Comparison of ENCODE assay signal across 24 mouse cellular contexts in genomic region chr17:29154247-29154646, GRCm38 (mm10). TPM values are rescaled to one million over a fixed set of nuclear protein-coding genes. Genes with fewer than 3 reads are reported as not detected.
A peak's percentile ranks its signal among the peaks of the same experiment; 100 is the strongest.
DNase-seq lines count a peak whose midpoint lies in the region; TF ChIP-seq lines count a peak whose summit lies in the region.
"Had no signal": no experiment of that assay in that cellular context is flagged by ENCODE, and none has a peak within 500 bp of the region (broad histone marks: within the 10 kb centered on the region; RNA-seq: fewer than 3 reads in every experiment).

No protein-coding gene starts in this region.

- no peak for TF ChIP-seq POLR2A in MEL (IDR thresholded peaks at IDR 0.05; ENCODE audit: control insufficient read depth in 1 of 2, insufficient read depth in 1 of 2, low read depth in 1 of 2, low read length in 2 of 2, poor library complexity in 1 of 2)

- H3K27ac ChIP-seq in left cerebral cortex, adult 2 months, result peak overlapping the region; percentile 64; the same call in 1 of the 2 replicates
- H3K27ac ChIP-seq in MEL (ENCODE audit: control insufficient read depth, low read depth, low read length), result no peak overlapping the region
- H3K27ac ChIP-seq: heart, embryonic 13.5 days; hindbrain, embryonic 15.5 days had no signal

- H3K27me3 ChIP-seq in MEL (ENCODE audit: control insufficient read depth in 1 of 2, insufficient read depth in 2 of 2, low read length in 2 of 2), result no peaks in the 10 kb centered on the region
- H3K27me3 ChIP-seq: embryonic facial prominence, embryonic 15.5 days; heart, embryonic 13.5 days; hindbrain, embryonic 15.5 days; Patski had no signal

- peak; percentile 53 for DNase-seq in kidney, postnatal 10 days
- DNase-seq in kidney, adult 11 months, result no peak
- no peak for DNase-seq in left cerebral cortex, adult 2 months (ENCODE audit: extremely low spot score in 1 of 2, low spot score in 2 of 2)
- no peak for DNase-seq in left cerebral cortex, adult 11 months (ENCODE audit: low spot score)
- peak; percentile 47 for DNase-seq in 416B (ENCODE audit: low read depth)
- peak; percentile 41 for DNase-seq in MEL (ENCODE audit: low read depth, low spot score)
- DNase-seq in lung, postnatal 25 days (ENCODE audit: low spot score), result no peak
- no peak for DNase-seq in retina, postnatal 1 day
- DNase-seq: adrenal gland, adult 2 months; adrenal gland, postnatal 25 days; cerebellum, adult 18-20 months; embryo, embryonic 11 days; gastrocnemius, postnatal 36 days; heart, adult 11 months; heart, postnatal 36 days had no signal

- H3K9ac ChIP-seq in MEL (ENCODE audit: control insufficient read depth, low read depth, low read length, poor library complexity, severe bottlenecking), result peak overlapping the region; percentile 16
- H3K9ac ChIP-seq: embryonic facial prominence, embryonic 15.5 days; heart, embryonic 13.5 days; hindbrain, embryonic 15.5 days had no signal

- H3K9me3 ChIP-seq in MEL (replicated peaks; ENCODE audit: insufficient read depth, low read length), result no peaks in the 10 kb centered on the region
- H3K9me3 ChIP-seq: embryonic facial prominence, embryonic 15.5 days; forebrain, embryonic 10.5 days; heart, embryonic 13.5 days; hindbrain, embryonic 15.5 days had no signal

- no peak for TF ChIP-seq EP300 in MEL (IDR thresholded peaks at IDR 0.05; ENCODE audit: low read depth in 1 of 2, low read length in 2 of 2)

- H3K36me3 ChIP-seq in MEL (ENCODE audit: control insufficient read depth in 1 of 2, insufficient read depth in 2 of 2, low read length in 2 of 2), result peaks cover 0 to 7% of the 10 kb centered on the region in 2 experiments; a peak in 2 of 4 replicates
- H3K36me3 ChIP-seq: embryonic facial prominence, embryonic 15.5 days; forebrain, embryonic 10.5 days; heart, embryonic 13.5 days; hindbrain, embryonic 15.5 days had no signal

- TF ChIP-seq CTCF in left cerebral cortex, adult 2 months (IDR thresholded peaks at IDR 0.05), result no peak
- no peak for TF ChIP-seq CTCF in MEL (IDR thresholded peaks at IDR 0.05 in 2 of 3, conservative IDR thresholded peaks at IDR 0.05 in 1 of 3; ENCODE audit: control insufficient read depth in 1 of 3, insufficient read depth in 1 of 3, low read depth in 2 of 3, low read length in 3 of 3, poor library complexity in 1 of 3, severe bottlenecking in 1 of 3)

- no peak overlapping the region for H3K4me3 ChIP-seq in left cerebral cortex, adult 2 months
- H3K4me3 ChIP-seq in MEL (ENCODE audit: control insufficient read depth in 1 of 2, insufficient read depth in 1 of 2, low read depth in 2 of 2, low read length in 2 of 2), result peak overlapping the region; percentile 22 to 35; a peak in 3 of 4 replicates
- H3K4me3 ChIP-seq: embryonic facial prominence, embryonic 15.5 days; erythroblast, embryonic 14.5 days; forebrain, embryonic 10.5 days; heart, embryonic 13.5 days; hindbrain, embryonic 15.5 days had no signal

- peaks cover 6 to 26% of the 10 kb centered on the region in 2 experiments for H3K4me1 ChIP-seq in MEL (ENCODE audit: control insufficient read depth in 1 of 2, insufficient read depth in 2 of 2, low read length in 2 of 2)

- H3K79me2 ChIP-seq in MEL (ENCODE audit: control insufficient read depth, insufficient read depth, low read length, poor library complexity), result no peaks in the 10 kb centered on the region

- intact Hi-C loops in left cerebral cortex, adult 2 months (cut with DNase I), result loop anchor here (2.0 kb wide), 1 partner anchor 57 kb away; no protein-coding TSS in a partner anchor

- no peak for TF ChIP-seq RAD21 in MEL (IDR thresholded peaks at IDR 0.05; ENCODE audit: low read depth, low read length)

TF ChIP-seq in MEL, 35 proteins besides CTCF, POLR2A, EP300 and RAD21:
- TF ChIP-seq USF1 (IDR thresholded peaks at IDR 0.05; ENCODE audit: low read depth, low read length), result no peak
- TF ChIP-seq GATA1 (IDR thresholded peaks at IDR 0.05; ENCODE audit: low read depth, low read length), result no peak
- no peak for TF ChIP-seq ZMIZ1 (IDR thresholded peaks at IDR 0.05; ENCODE audit: low read depth, low read length)
- TF ChIP-seq SIN3A (IDR thresholded peaks at IDR 0.05; ENCODE audit: low read length), result no peak
- TF ChIP-seq SMC3 (IDR thresholded peaks at IDR 0.05; ENCODE audit: low read depth, low read length), result no peak
- TF ChIP-seq E2F4 (IDR thresholded peaks at IDR 0.05; ENCODE audit: borderline replicate concordance, low read depth, low read length), result no peak
- no peak for TF ChIP-seq CHD1 (IDR thresholded peaks at IDR 0.05; ENCODE audit: low read depth, low read length)
- no peak for TF ChIP-seq KAT2A (conservative IDR thresholded peaks at IDR 0.05; ENCODE audit: low read depth, low read length)
- no peak for TF ChIP-seq NELFE (IDR thresholded peaks at IDR 0.05; ENCODE audit: low read depth, low read length)
- TF ChIP-seq MXI1 (IDR thresholded peaks at IDR 0.05; ENCODE audit: low read depth, low read length), result no peak
- no peak for TF ChIP-seq TBP (IDR thresholded peaks at IDR 0.05; ENCODE audit: low read depth, low read length)
- TF ChIP-seq ETS1 (IDR thresholded peaks at IDR 0.05; ENCODE audit: low read depth, low read length), result no peak
- TF ChIP-seq ZC3H11A (IDR thresholded peaks at IDR 0.05; ENCODE audit: low read depth, low read length), result no peak
- TF ChIP-seq RCOR1 (IDR thresholded peaks at IDR 0.05; ENCODE audit: low read depth, low read length), result no peak
- TF ChIP-seq JUND (IDR thresholded peaks at IDR 0.05; ENCODE audit: low read depth, low read length), result no peak
TF ChIP-seq in MEL: peak in this region for 0.

RNA-seq across cellular contexts. Expression of gene Rab44, which starts 40.3 kb away (rescaled TPM):
- under 1 TPM in 1 of 2 experiments, not detected in 1; 0.32 TPM for total RNA-seq in left cerebral cortex, adult 2 months (2021)
- 5.4 and 9.5 TPM in 2 replicates for total RNA-seq in MEL (2012; rRNA removed)
- 1 to 10 TPM in 1 of 2 experiments, not detected in 1; 7.0 TPM for polyA plus RNA-seq in MEL (2012; ENCODE audit: insufficient read depth in 1 of 2, insufficient read length in 2 of 2, low read depth in 1 of 2, low replicate concordance in 2 of 2, missing spikeins in 1 of 2)
- polyA plus RNA-seq: activated CD4-positive, CD25-positive, alpha-beta regulatory T cell, adult 4 months; forebrain, embryonic 14.5 days; hindbrain, embryonic 11.5 days had no signal

Comparison
In these comparisons a context has a peak if more than half of its experiments do, and no peak if none do; other contexts are left out.
1. DNase-seq: peak in kidney, postnatal 10 days (single experiment), 416B (single experiment) and MEL (single experiment); none in kidney, adult 11 months (single experiment), left cerebral cortex, adult 2 months (0 of 2), left cerebral cortex, adult 11 months (single experiment), lung, postnatal 25 days (single experiment) and retina, postnatal 1 day (single experiment).